Mouse (Mus musculus) heart, adult 2 months (tissue): Measurements from ENCODE around the gene Nos2. TPM values are rescaled to one million over a fixed set of nuclear protein-coding genes. Genes with fewer than 3 reads are reported as not detected.

Experiments
- DNase-seq, 2 experiments: peaks; one replicate each; pipeline ENCODE4 v3.0.0; 2021
- H3K27ac ChIP-seq: fragments of 200-600 bp; 2 replicates; pipeline ENCODE4 v1.8.1; 2022
- H3K27me3 ChIP-seq: fragments of 200-500 bp; 2 replicates; pipeline ENCODE4 v1.6.1; 2012; ENCODE audit warnings: mild to moderate bottlenecking, low read length, inconsistent platforms, mixed read lengths; ENCODE audit not compliant: control insufficient read depth, insufficient read depth
- H3K36me3 ChIP-seq: fragments of 200-500 bp; 2 replicates; pipeline ENCODE4 v1.6.1; 2012; ENCODE audit warnings: low read length, inconsistent platforms; ENCODE audit not compliant: control insufficient read depth, insufficient read depth
- H3K4me1 ChIP-seq: fragments of 200-500 bp; 2 replicates; pipeline ENCODE4 v1.6.1; 2011; ENCODE audit warnings: low read length; ENCODE audit not compliant: control insufficient read depth, insufficient read depth
- H3K4me3 ChIP-seq: fragments of 200-600 bp; 2 replicates; pipeline ENCODE4 v1.8.1; 2022
- H3K79me2 ChIP-seq: fragments of 200-500 bp; replicated peaks from 2 replicates; pipeline ENCODE4 v1.6.1; 2012; ENCODE audit warnings: mild to moderate bottlenecking, inconsistent platforms, low read length, moderate library complexity, mixed read lengths; ENCODE audit not compliant: control insufficient read depth, insufficient read depth
- H3K9ac ChIP-seq: fragments of 200-500 bp; 2 replicates; pipeline ENCODE4 v1.6.1; 2012; ENCODE audit warnings: low read depth, mild to moderate bottlenecking, control low read depth, inconsistent platforms, low read length, mixed read lengths
- CTCF ChIP-seq: fragments of 200-600 bp; IDR thresholded peaks from 2 replicates; pipeline ENCODE4 v1.8.1; 2022; ENCODE audit warnings: antibody characterized with exemption, mild to moderate bottlenecking, moderate library complexity
- EP300 ChIP-seq: fragments of 200-500 bp; IDR thresholded peaks from 2 replicates; pipeline ENCODE4 v1.6.1; 2011; ENCODE audit warnings: low read depth, low read length, control low read depth; ENCODE audit not compliant: insufficient read depth
- POLR2A ChIP-seq: fragments of 200-500 bp; IDR thresholded peaks from 2 replicates; pipeline ENCODE4 v1.6.1; 2011; ENCODE audit warnings: mild to moderate bottlenecking, low read depth, low read length, control low read depth; ENCODE audit not compliant: insufficient read depth
- WGBS: fragments of 180-500 bp; shearing (Covaris S2); methylation state at CpG from one replicate; pipeline ENCODE4 v1.1.7; 2018; 5-methylcytosine and 5-hydroxymethylcytosine counted together
- intact Hi-C: fragments of 180-260 bp; cut with DNase I; formaldehyde crosslinking; loops from one replicate; pipeline ENCODE4 v1.15.1; 2025
- polyA plus RNA-seq: library from polyadenylated mRNA; depleted of rRNA; stranded (reverse); fragments of >200 nt; gene quantifications from 2 replicates; pipeline ENCODE4 v1.2.3, GENCODE M21; 2012
- total RNA-seq, 2 experiments: library from RNA; stranded (reverse); gene quantifications; 2 replicates each; pipeline ENCODE4 v1.2.3; 2021

Nos2 gene
- total and polyA plus RNA-seq, 3 experiments = 5.0 to 8.3 (median 5.7) TPM

DNA sequence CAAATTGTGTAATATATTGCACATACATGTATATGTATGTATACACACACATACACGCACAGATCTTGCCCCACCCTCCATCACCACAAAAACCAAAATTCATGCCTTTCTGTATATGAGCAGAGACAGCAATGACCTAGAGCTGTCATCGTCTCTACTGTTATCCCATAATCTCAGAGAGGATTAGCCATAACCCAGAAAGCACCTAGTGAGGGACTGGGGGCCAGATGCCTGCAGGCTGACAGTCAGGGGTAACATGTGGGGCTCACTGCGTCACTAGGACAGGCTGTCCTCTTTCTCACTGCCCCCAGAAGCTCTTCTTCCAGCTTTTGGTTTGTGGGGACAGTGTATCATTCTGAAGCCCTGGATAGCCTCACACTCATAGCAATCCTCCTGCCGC is 81.3 kb downstream of the Nos2 start:
- Histone ChIP-seq H3K4me1 (peaks cover 8% of the 10 kb centered on the region), H3K79me2 (no peaks in the 10 kb centered on the region), H3K4me3 (no peak overlapping the region), H3K27me3 (no peaks in the 10 kb centered on the region), H3K36me3 (no peaks in the 10 kb centered on the region), H3K9ac (no peak overlapping the region), H3K27ac (peak overlapping the region; percentile 78)
- intact Hi-C loops = loop anchor here (1.0 to 5.0 kb wide), 2 partner anchors 17 to 35 kb away; no protein-coding TSS in a partner anchor
- TF ChIP-seq EP300 (no peak), CTCF (no peak), POLR2A (no peak)
- 97% methylated on average over 4 of the region's 4 CpGs for WGBS
- DNase-seq = peak in 1 of 2 experiments; percentile 11

DNA sequence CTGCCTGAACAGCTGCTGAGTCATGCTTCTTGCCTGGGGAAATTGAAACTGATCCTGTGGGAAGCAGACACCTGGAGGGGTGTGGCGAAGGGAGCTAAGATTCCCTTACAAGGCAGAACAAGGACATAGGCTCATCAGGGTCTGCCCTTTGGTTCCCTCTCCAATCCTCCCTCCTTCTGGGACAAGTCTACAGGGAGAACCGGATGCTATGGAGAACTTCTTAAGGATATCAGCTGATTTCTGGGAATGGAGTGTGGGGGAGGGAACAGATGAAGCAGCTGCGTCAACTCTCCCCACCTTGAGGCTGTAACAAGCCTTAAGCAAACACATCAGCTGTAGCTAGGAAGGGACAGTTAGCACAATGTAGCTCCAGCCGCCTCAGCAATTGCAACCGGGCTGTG is 82.0 kb downstream of the Nos2 start:
- peak in 1 of 2 experiments; percentile 28 for DNase-seq
- Histone ChIP-seq H3K4me1 (peaks cover 8% of the 10 kb centered on the region), H3K27ac (peak overlapping the region; percentile 78), H3K36me3 (no peaks in the 10 kb centered on the region), H3K4me3 (no peak overlapping the region), H3K9ac (no peak overlapping the region), H3K27me3 (no peaks in the 10 kb centered on the region), H3K79me2 (no peaks in the 10 kb centered on the region)
- TF ChIP-seq CTCF (no peak), EP300 (no peak), POLR2A (0 out of 2 replicates have a peak, but pooled peaks have one; percentile 22)
- WGBS = 50% methylated on average over 5 of the region's 5 CpGs
- intact Hi-C loops = loop anchor here (1.0 to 5.0 kb wide), 2 partner anchors 17 to 35 kb away; no protein-coding TSS in a partner anchor

DNA sequence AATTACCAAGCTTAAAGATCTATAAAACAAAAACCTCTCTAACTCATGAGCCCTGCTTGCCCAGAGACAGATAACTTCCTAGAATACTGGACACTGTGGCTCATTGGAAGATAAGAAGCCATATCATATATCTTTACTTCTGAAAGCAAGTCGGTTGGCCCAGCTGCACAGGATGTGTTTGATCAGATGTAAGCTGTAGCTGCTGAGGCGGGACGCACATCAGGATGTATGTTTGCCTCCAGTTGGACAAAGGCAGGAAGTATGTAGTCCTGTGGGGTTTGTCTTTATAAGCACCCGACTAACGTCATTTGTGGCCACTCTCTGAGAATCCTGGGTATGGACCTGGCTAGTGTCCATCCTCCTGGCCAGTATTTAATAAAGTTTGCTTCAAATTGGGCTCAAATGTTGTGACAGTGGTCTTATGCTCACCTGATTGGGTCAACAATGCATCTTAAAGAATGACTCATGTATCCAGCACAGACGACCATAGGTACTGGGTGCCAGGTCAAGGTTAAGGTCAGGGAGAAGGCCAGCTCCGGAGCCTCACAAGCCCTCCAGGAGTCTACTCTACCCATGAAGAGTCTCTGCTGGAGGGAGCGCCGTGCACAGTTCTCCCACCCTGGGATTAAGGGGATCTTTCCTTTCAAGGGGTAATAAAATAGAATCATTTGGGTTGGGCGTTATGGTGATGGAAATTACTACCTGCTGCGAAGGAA is 82.6 kb downstream of the Nos2 start:
- intact Hi-C loops = loop anchor here (5.0 kb wide), 1 partner anchor 36 kb away; no protein-coding TSS in a partner anchor
- Histone ChIP-seq H3K79me2 (no peaks in the 10 kb centered on the region), H3K27ac (peak overlapping the region; percentile 78), H3K36me3 (no peaks in the 10 kb centered on the region), H3K27me3 (no peaks in the 10 kb centered on the region), H3K4me1 (peaks cover 8% of the 10 kb centered on the region), H3K9ac (no peak overlapping the region), H3K4me3 (no peak overlapping the region)
- WGBS = 52% methylated on average over 11 of the region's 11 CpGs
- peak in 1 of 2 experiments; percentile 23 for DNase-seq
- TF ChIP-seq EP300 = 0 out of 2 replicates have a peak, but pooled peaks have one; percentile 53
- TF ChIP-seq CTCF = no peak
- TF ChIP-seq POLR2A = 0 out of 2 replicates have a peak, but pooled peaks have one; percentile 12

DNA sequence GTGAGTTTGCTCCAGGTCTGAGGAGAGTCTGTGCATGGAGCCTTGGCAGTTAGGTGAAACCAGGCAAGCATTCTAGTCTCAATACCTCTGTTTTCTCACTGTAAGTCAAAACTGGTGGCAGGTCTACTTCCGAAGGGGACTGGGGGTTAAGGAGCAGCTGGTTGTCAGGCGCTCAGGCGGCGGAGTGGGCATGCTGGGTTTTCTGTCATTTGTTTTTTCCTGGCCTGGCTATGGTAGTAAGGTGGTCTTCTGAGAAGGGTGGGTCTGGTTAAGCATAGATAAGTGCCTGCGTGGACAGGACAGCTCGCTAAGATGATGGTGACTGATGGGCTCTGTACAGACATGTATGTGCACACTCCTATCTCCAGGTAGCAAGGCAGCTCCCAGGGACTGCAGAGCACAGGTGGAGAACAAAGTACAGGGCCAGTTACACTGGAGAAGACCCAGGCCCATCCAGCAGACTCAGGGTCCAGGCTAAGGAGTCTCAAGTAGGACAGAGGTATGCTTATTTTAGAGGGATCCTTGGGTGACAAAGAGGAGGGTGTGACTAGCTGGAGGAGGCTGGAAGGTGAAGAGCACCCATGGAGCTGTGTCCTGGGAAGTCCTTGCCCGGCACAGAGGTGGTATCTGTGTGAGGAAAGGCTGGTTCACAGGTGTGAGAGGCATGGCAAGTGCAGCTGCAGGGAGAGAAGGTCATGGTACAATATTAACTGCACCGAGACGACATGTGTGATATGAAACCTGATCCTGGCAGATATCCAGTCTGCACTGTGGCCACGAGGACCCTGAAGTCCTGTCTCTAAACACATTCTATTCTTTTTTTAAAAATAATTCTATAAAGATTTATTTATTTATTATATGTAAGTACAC is 83.4 kb downstream of the Nos2 start:
- Histone ChIP-seq H3K27ac (peak overlapping the region; percentile 78), H3K9ac (no peak overlapping the region), H3K79me2 (no peaks in the 10 kb centered on the region), H3K27me3 (no peaks in the 10 kb centered on the region), H3K36me3 (no peaks in the 10 kb centered on the region), H3K4me1 (peaks cover 10% of the 10 kb centered on the region), H3K4me3 (no peak overlapping the region)
- intact Hi-C loops = loop anchor here (5.0 kb wide), 1 partner anchor 37 kb away; no protein-coding TSS in a partner anchor
- TF ChIP-seq CTCF (no peak), POLR2A (no peak), EP300 (no peak)
- DNase-seq = peak in 1 of 2 experiments; percentile 15
- WGBS = 78% methylated on average over 10 of the region's 10 CpGs

DNA sequence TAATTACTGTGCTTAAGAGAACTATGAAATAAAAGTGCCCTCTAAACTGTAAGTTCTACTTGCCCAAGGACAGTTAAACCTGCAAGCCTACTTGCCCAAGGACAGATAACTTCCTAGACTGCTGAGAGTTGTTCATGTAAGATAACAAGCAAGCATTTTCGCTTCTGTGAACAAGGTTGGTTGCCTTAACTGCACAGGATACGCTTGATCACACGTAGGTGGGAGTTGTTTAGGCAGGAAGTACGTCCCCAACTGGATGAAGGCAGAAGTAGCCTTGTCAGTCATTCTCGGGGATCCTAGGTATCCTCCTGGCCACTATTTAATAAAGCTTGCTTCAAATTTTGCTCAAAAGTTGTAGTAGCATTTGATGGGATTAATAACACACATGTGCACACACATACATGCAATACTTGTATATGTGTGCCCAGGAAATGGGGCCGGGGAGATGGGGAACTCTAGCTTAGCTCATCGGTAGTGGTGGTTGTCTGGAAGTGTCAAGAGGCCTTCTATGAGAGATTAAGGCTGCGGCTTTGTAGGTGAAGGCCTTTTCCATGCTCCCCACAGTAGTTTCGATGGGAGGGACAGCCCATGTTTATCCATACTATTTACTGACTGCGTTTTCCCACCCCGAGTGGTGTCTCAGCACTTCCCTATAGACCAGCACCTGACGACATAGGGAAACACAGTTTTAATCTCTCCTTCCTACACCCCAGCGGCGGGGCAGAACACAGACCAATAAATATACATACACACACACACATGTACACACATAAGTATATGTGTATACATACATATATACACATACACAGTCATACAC is 85.2 kb downstream of the Nos2 start:
- TF ChIP-seq POLR2A = no peak
- TF ChIP-seq EP300 = no peak
- no peak for TF ChIP-seq CTCF
- no peak overlapping the region for H3K27ac ChIP-seq
- peaks cover 10% of the 10 kb centered on the region for H3K4me1 ChIP-seq
- intact Hi-C loops = no loop called here
- no peaks in the 10 kb centered on the region for H3K36me3 ChIP-seq
- peak in 1 of 2 experiments; percentile 11 for DNase-seq
- no peaks in the 10 kb centered on the region for H3K27me3 ChIP-seq
- WGBS = 70% methylated on average over 14 of the region's 14 CpGs
- H3K79me2 ChIP-seq = no peaks in the 10 kb centered on the region
- no peak overlapping the region for H3K9ac ChIP-seq
- no peak overlapping the region for H3K4me3 ChIP-seq
